In genomic region chr9:32986836-32987673, GRCm38 (mm10) we compare ENCODE assay signal across 8 mouse cellular contexts.
DNase-seq lines count a peak whose midpoint lies in the region; ATAC-seq and TF ChIP-seq lines count a peak whose summit lies in the region.
"Had no signal": no experiment of that assay in that cellular context is flagged by ENCODE, and none has a peak within 500 bp of the region (broad histone marks: within the 10 kb centered on the region; RNA-seq: fewer than 3 reads in every experiment).

No protein-coding gene starts in this region.

- no peak overlapping the region for H3K4me3 ChIP-seq in liver, adult 2 months (ENCODE audit: insufficient read depth, low read depth, low read length)
- peak overlapping the region; percentile 43 for H3K4me3 ChIP-seq in embryonic facial prominence, embryonic 10.5 days
- no peak overlapping the region for H3K4me3 ChIP-seq in heart, embryonic 11.5 days (ENCODE audit: low read depth, low read length)
- peak overlapping the region; percentile 7; the same call in 1 of the 2 replicates for H3K4me3 ChIP-seq in limb, embryonic 15.5 days

- H3K9me3 ChIP-seq in embryonic facial prominence, embryonic 10.5 days: no peaks in the 10 kb centered on the region
- no peaks in the 10 kb centered on the region for H3K9me3 ChIP-seq in heart, embryonic 11.5 days (replicated peaks; ENCODE audit: control insufficient read depth, low read length)
- H3K9me3 ChIP-seq in limb, embryonic 15.5 days: no peaks in the 10 kb centered on the region

- H3K79me2 ChIP-seq in liver, adult 2 months (ENCODE audit: control insufficient read depth, insufficient read depth, low read length): no peaks in the 10 kb centered on the region

- H3K4me2 ChIP-seq in heart, embryonic 11.5 days: no peak overlapping the region
- peak overlapping the region; percentile 19 for H3K4me2 ChIP-seq in limb, embryonic 15.5 days

- no peaks in the 10 kb centered on the region for H3K36me3 ChIP-seq in liver, adult 2 months (ENCODE audit: control insufficient read depth, insufficient read depth, low read length)
- H3K36me3 ChIP-seq in embryonic facial prominence, embryonic 10.5 days (replicated peaks): no peaks in the 10 kb centered on the region
- H3K36me3 ChIP-seq in heart, embryonic 11.5 days (ENCODE audit: control insufficient read depth, insufficient read depth, low read length): no peaks in the 10 kb centered on the region
- no peaks in the 10 kb centered on the region for H3K36me3 ChIP-seq in limb, embryonic 15.5 days

- no peak for TF ChIP-seq CTCF in liver, adult 2 months (IDR thresholded peaks at IDR 0.05; ENCODE audit: low read depth, low read length)

- no peak; the same call in 1 of the 2 replicates for ATAC-seq in heart, embryonic 11.5 days (replicated peaks; ENCODE audit: insufficient number of reproducible peaks, low FRiP score, low TSS enrichment)
- ATAC-seq in limb, embryonic 15.5 days (ENCODE audit: insufficient number of reproducible peaks, low FRiP score, low TSS enrichment, low read depth): peak; percentile 88

- no peaks in the 10 kb centered on the region for H3K4me1 ChIP-seq in liver, adult 2 months (ENCODE audit: control insufficient read depth, insufficient read depth, low read length)
- peaks cover 32% of the 10 kb centered on the region for H3K4me1 ChIP-seq in embryonic facial prominence, embryonic 10.5 days
- H3K4me1 ChIP-seq in heart, embryonic 11.5 days (ENCODE audit: control insufficient read depth, insufficient read depth, low read length): no peaks in the 10 kb centered on the region; the same call in 1 of the 2 replicates
- peaks cover 14% of the 10 kb centered on the region for H3K4me1 ChIP-seq in limb, embryonic 15.5 days

- peak; percentile 33 for DNase-seq in liver, adult 2 months (ENCODE audit: extremely low read depth, low read depth, low spot score)
- no peak for DNase-seq in liver
- DNase-seq in embryonic facial prominence, embryonic 10.5 days (ENCODE audit: low spot score): peak; percentile 89
- no peak for DNase-seq in cerebellum, postnatal 25 days
- DNase-seq in lung, adult 18-20 months: no peak
- DNase-seq: lung, postnatal 14 days had no signal

- TF ChIP-seq POLR2A in liver, adult 2 months (IDR thresholded peaks at IDR 0.05; ENCODE audit: extremely low read depth, insufficient read depth, low read length): no peak

- H3K27me3 ChIP-seq in liver, adult 2 months (ENCODE audit: control insufficient read depth, insufficient read depth, low read length): no peaks in the 10 kb centered on the region
- H3K27me3 ChIP-seq in embryonic facial prominence, embryonic 10.5 days (replicated peaks; ENCODE audit: low read depth, poor library complexity, severe bottlenecking): no peaks in the 10 kb centered on the region
- no peaks in the 10 kb centered on the region for H3K27me3 ChIP-seq in heart, embryonic 11.5 days (ENCODE audit: control insufficient read depth, insufficient read depth, low read length)
- H3K27me3 ChIP-seq in limb, embryonic 15.5 days: no peaks in the 10 kb centered on the region

- no peak overlapping the region for H3K27ac ChIP-seq in liver, adult 2 months (replicated peaks; ENCODE audit: insufficient read depth, low read depth, low read length)
- peak overlapping the region; percentile 88 for H3K27ac ChIP-seq in embryonic facial prominence, embryonic 10.5 days (replicated peaks)
- 0 out of 2 replicates have a peak overlapping the region, but pooled peaks have one; percentile 1 for H3K27ac ChIP-seq in heart, embryonic 11.5 days (ENCODE audit: low read depth, low read length)
- H3K27ac ChIP-seq in limb, embryonic 15.5 days: peak overlapping the region; percentile 80

- 64% methylated on average over 9 of the region's 9 CpGs for WGBS in liver, adult 2 months
- 26% methylated on average over 9 of the region's 9 CpGs for WGBS in embryonic facial prominence, embryonic 10.5 days
- WGBS in heart, embryonic 11.5 days (ENCODE audit: insufficient replicate concordance): 37% methylated on average over 9 of the region's 9 CpGs
- WGBS in limb, embryonic 15.5 days: 12% methylated on average over 9 of the region's 9 CpGs

- H3K9ac ChIP-seq in liver, adult 2 months (ENCODE audit: low read depth, low read length): no peak overlapping the region
- H3K9ac ChIP-seq in heart, embryonic 11.5 days (ENCODE audit: low read depth, low read length): no peak overlapping the region
- no peak overlapping the region for H3K9ac ChIP-seq in limb, embryonic 15.5 days

Comparison
In these comparisons a context has a peak if more than half of its experiments do, and no peak if none do; other contexts are left out.
1. DNase-seq: peak in liver, adult 2 months (single experiment) and embryonic facial prominence, embryonic 10.5 days (single experiment); none in liver (single experiment), cerebellum, postnatal 25 days (0 of 2) and lung, adult 18-20 months (0 of 2).
2. H3K4me3 ChIP-seq: peak in embryonic facial prominence, embryonic 10.5 days (single experiment) and limb, embryonic 15.5 days (single experiment); none in liver, adult 2 months (single experiment) and heart, embryonic 11.5 days (single experiment).